Mouse (Mus musculus) brown adipose tissue, adult 24 weeks (tissue): Measurements from ENCODE around the gene S1pr1. TPM values are rescaled to one million over a fixed set of nuclear protein-coding genes. Genes with fewer than 3 reads are reported as not detected.

Experiments used
- H3K27ac ChIP-seq: fragments of 200-500 bp; replicated peaks from 2 replicates; pipeline ENCODE4 v1.5.1; 2012; ENCODE audit warnings: low read depth, mild to moderate bottlenecking, low read length
- H3K4me1 ChIP-seq: fragments of 200-500 bp; 2 replicates; pipeline ENCODE4 v1.6.1; 2012; ENCODE audit warnings: low read length, mixed read lengths; ENCODE audit not compliant: control insufficient read depth, insufficient read depth, insufficient read length
- H3K4me3 ChIP-seq: fragments of 200-500 bp; 2 replicates; pipeline ENCODE4 v1.5.1; 2012; ENCODE audit warnings: low read depth, mild to moderate bottlenecking, low read length, moderate library complexity; ENCODE audit not compliant: insufficient read depth
- polyA plus RNA-seq: library from polyadenylated mRNA; stranded (reverse); fragments of >200 nt; gene quantifications from 2 replicates; pipeline ENCODE4 v1.2.4, GENCODE M21; 2012; ENCODE audit not compliant: missing spikeins, insufficient read depth, insufficient read length

Gene S1pr1
- polyA plus RNA-seq, 1 experiment, result 23.1 TPM

DNA sequence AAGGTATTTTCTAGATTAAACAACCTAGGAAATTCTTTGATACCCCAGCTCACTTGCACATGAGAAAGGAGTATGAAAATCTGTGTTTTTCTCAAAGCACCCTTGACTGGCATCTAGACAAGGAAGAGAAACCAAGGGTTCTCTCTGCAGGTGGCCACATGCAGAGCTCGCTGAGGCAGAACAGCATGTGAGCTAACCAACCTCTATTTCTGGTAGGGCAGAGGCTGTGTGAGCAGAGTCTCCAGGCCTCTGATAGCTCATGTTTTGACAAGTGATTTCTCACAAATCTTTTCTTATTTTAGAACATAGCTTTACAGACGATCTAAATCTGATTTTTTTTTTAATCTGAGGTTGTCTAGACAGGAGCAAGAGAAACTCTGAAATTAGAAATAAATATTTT lies 12.8 kb downstream of the S1pr1 start:
- H3K4me3 ChIP-seq, result no peak overlapping the region
- no peak overlapping the region for H3K27ac ChIP-seq
- H3K4me1 ChIP-seq, result peaks cover 2% of the 10 kb centered on the region; the same call in 1 of the 2 replicates

- no peak overlapping the region for H3K4me3 ChIP-seq
- H3K4me1 ChIP-seq, result peaks cover 19% of the 10 kb centered on the region; the same call in 1 of the 2 replicates
- 0 out of 2 replicates have a peak overlapping the region, but pooled peaks have one; percentile 31 for H3K27ac ChIP-seq
These were observed 19.5 kb downstream of the S1pr1 start for GRCm38 (mm10) chr3:115695194-115695891.

- Histone ChIP-seq H3K4me1 (peaks cover 27% of the 10 kb centered on the region; the same call in 1 of the 2 replicates), H3K27ac (no peak overlapping the region), H3K4me3 (no peak overlapping the region)
These were observed 20.7 kb downstream of the S1pr1 start for GRCm38 (mm10) chr3:115694168-115694567.

DNA sequence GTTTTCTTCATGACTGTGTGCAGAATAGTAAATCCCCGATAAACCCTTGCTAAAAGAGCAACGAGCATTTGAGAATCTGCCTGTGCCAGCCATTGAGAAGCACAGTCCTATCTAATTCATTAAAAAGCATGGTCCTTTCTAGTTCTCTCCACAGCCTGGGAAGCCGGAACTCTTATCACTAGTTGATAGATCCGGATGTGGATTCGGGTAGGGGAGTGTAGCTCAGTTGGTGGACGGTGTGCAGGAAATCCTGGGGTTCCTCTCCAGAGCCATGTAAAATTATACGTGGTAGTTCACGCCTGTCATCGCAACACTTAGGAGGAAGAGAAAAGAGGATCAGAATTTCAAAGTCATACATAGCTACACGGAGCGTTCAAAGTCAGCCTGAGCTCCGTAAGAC lies 21.5 kb downstream of the S1pr1 start:
- H3K27ac ChIP-seq, result peak overlapping the region; percentile 57
- peaks cover 26% of the 10 kb centered on the region; the same call in 1 of the 2 replicates for H3K4me1 ChIP-seq
- H3K4me3 ChIP-seq, result no peak overlapping the region

DNA sequence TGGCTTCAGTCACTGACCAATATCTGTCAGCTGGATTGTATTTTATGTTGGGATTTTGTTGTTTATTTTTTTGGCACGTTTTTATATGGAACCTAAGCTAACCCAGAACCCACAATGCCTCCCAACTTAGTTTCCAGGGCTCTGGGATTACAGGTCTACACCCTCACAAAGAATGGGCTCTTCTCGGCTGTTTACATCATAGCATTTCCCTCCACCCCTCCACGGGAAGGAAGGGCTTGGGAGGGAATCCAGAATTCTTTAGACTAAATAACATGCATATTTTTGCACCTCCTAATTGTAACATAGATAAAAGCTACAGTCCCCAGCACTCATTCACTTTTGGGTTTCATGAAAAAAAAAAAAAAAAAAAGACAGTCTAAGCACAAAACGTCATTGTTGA lies 22.0 kb downstream of the S1pr1 start:
- no peak overlapping the region for H3K4me3 ChIP-seq
- H3K4me1 ChIP-seq, result peaks cover 25% of the 10 kb centered on the region; the same call in 1 of the 2 replicates
- peak overlapping the region; percentile 57 for H3K27ac ChIP-seq

DNA sequence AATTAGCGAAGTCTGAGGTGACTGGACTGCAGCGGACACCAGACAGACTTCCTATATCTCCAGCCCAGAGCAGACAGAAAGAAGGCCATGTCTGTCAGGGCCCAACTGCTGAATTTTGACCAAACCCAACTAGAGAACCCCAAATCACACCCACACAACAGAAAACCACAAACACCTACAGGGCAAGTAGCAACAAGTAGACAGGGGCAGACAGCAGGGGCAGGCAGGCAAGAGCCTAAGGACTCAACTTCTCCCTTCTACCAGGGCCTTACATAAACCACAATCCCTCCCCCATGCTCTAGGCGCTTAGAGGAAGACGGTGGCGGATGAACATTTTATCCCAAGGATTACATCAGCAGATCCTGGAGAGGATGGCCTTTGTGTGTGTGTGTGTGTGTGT lies 22.5 kb downstream of the S1pr1 start:
- H3K4me1 ChIP-seq, result peaks cover 26% of the 10 kb centered on the region; the same call in 1 of the 2 replicates
- H3K27ac ChIP-seq, result peak overlapping the region; percentile 57
- no peak overlapping the region for H3K4me3 ChIP-seq

- Histone ChIP-seq H3K4me3 (no peak overlapping the region), H3K27ac (peak overlapping the region; percentile 57), H3K4me1 (peaks cover 36% of the 10 kb centered on the region)
These were observed 25.0 kb downstream of the S1pr1 start for GRCm38 (mm10) chr3:115689920-115690319.

- peak overlapping the region; percentile 57 for H3K27ac ChIP-seq
- H3K4me3 ChIP-seq, result no peak overlapping the region
- H3K4me1 ChIP-seq, result peaks cover 36% of the 10 kb centered on the region
These were observed 25.5 kb downstream of the S1pr1 start for GRCm38 (mm10) chr3:115689352-115689751.

DNA sequence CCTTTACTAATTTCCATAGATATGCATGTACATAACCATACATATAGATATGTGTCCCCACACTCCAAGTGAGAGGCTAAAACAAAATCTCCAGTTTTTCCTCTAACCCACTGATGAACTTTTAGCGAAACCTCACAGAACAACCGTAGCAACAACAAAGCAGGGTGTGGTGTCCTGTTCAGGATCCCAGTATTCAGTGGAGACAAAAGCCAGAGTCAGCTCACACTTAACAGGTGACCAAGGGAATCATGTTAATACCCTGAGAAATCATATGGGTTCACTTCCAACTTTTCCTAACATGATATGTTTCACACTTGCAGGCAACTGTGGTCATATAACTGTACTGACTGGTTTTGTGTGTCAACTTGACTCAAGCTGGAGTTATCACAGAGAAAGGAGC lies 27.1 kb downstream of the S1pr1 start:
- H3K4me3 ChIP-seq, result no peak overlapping the region
- peaks cover 30% of the 10 kb centered on the region for H3K4me1 ChIP-seq
- H3K27ac ChIP-seq, result peak overlapping the region; percentile 42

DNA sequence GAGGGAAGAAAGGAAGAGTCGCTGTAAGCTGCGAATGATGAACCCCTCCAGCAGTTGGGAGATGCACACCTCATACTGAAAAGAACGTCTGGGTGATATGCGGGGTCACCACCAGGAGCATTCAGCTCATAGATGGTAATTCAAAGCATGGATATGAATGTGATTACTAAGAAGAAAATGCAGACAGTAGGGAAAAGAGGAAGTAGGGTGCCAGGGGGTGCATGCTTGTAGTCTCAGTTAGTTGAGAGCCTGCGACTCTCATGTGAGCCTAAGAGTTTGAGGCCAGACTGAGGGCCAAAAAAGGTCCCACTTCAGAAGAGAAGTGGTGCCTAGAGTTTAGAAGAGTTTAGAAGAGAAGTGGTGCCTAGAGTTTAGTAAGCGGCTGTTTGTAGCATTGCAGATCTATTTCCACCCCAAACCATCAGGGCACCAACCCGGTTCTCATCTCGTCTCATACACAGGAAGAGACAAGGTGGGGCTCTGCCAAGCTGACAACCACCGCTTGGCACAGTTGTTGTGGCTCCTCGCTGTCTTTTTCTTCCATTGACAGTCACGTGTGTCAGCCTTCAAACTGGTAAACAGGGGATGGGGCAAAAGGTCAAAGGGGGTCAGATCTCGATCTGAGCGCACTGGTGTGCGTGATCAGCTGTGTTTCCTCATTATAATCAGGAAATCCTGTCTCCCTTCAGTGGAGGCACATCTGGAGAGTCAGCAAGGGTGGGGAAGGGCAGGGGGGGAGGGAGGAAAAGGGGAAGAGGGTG lies 32.4 kb downstream of the S1pr1 start:
- Histone ChIP-seq H3K27ac (peak overlapping the region; percentile 93), H3K4me1 (peaks cover 17% of the 10 kb centered on the region), H3K4me3 (no peak overlapping the region)

- peaks cover 11% of the 10 kb centered on the region for H3K4me1 ChIP-seq
- no peak overlapping the region for H3K4me3 ChIP-seq
- no peak overlapping the region for H3K27ac ChIP-seq
These were observed 33.7 kb downstream of the S1pr1 start for GRCm38 (mm10) chr3:115681184-115681583.

DNA sequence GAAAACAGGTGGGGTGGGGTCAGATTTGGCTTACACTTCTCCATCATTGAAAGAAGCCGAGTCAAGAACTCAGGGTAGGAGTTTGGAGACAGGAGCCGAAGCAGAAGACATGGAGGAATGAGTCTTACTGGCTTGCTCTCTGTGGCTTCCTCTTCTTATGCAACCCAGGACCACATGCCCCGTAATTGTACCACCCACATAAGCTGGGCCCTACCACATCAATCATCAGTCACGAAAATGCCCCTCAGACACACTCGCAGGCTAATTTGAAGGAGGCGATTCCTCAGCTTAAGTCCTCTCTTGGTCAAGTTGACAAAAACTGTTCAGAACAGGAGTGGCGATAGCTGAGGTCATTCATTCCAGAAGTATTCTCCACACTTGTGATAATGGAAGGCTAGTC lies 35.9 kb downstream of the S1pr1 start:
- Histone ChIP-seq H3K4me1 (peaks cover 6% of the 10 kb centered on the region; the same call in 1 of the 2 replicates), H3K27ac (no peak overlapping the region), H3K4me3 (no peak overlapping the region)

DNA sequence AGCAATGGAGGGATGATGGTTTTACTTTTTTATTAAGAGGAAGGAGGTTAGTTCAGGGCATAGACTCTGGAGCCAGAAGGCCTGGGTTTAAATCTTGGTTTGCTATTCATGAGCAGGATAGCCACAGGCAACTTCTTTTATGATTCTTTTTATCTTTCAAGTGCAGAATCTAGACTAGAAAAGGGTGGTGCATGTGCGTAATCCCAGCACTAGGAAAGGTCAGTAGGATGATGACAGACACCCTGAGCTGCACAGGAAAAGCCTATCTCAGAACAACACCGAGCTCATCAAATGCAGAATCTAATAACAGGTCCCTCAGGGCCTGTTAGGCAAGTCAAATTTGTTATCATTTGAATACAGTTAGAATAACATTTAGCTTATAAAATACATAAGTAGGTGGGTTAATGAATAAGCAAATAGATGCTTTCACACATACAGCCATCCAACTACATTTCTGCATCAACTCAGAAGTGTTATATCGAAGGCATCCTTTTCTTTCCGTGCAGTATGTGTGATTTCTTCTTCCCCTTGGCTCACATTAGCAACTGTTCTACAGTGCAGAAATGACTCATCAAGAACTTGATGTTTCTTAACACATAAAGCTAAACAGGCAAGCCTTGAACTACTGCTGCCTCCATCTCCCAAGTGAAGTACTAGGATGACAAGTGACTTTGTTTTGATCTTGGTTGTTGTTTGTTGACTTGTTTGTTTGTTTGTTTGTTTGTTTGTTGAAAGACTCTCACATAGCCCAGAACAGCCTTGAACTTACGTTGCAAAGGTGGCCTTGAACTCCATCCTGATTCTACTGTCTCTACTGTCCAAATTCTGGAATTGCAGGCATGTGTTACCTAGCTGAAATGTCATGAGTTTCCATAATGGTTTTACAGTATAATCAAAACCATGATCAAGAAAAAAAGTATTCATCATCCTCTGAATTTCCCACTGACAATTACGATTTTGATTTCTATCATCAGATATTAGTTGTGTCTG lies 39.0 kb downstream of the S1pr1 start:
- Histone ChIP-seq H3K4me3 (no peak overlapping the region), H3K27ac (no peak overlapping the region), H3K4me1 (no peaks in the 10 kb centered on the region; the same call in 1 of the 2 replicates)

- H3K4me3 ChIP-seq, result no peak overlapping the region
- no peaks in the 10 kb centered on the region for H3K4me1 ChIP-seq
- H3K27ac ChIP-seq, result no peak overlapping the region
These were observed 40.2 kb downstream of the S1pr1 start for GRCm38 (mm10) chr3:115674665-115675064.
